Mouse (Mus musculus): ENCODE results near the gene Csmd2. TPM values are rescaled to one million over a fixed set of nuclear protein-coding genes. Genes with fewer than 3 reads are reported as not detected.

The Csmd2 gene
- not detected for polyA plus RNA-seq (2017; shearing (Covaris generic))

GRCm38 (mm10) chr4:127987784-127988455 is at the start of gene Csmd2:
TSS of gene Csmd2 (plus strand) at chr4:127987857.

GRCm38 (mm10) chr4:127970901-127971868 is 16.5 kb upstream of the Csmd2 start, which contains the start of gene CK137956:
TSS of gene CK137956 (minus strand) at chr4:127970951.

GRCm38 (mm10) chr4:128260907-128261560 is 273.4 kb downstream of the Csmd2 start, which contains the start of gene Hmgb4:
TSS of gene Hmgb4 (minus strand) at chr4:128260957.

GRCm38 (mm10) chr4:128609925-128610402 is 622.3 kb downstream of the Csmd2 start, which contains the start of gene Zscan20:
TSS of gene Zscan20 (minus strand) at chr4:128610098.

Other genes with a start within 250 kb of the Csmd2 start
- not detected for gene CK137956, start 16.9 kb upstream of the Csmd2 start, polyA plus RNA-seq (2017; shearing (Covaris generic))